Mouse (Mus musculus) WW6 (cell line): ENCODE measurements around the gene Lurap1.

Experiments
- DNase-seq: peaks from one replicate; pipeline ENCODE4 v3.0.0-alpha.2; 2013; ENCODE audit warnings: low read depth, low spot score

The Lurap1 gene

GRCm38 (mm10) chr4:116111486-116111885 lies 39.7 kb downstream of the Lurap1 start:
- no peak for DNase-seq

GRCm38 (mm10) chr4:116110695-116111094 lies 40.4 kb downstream of the Lurap1 start:
- DNase-seq: no peak

GRCm38 (mm10) chr4:116105278-116105677 lies 45.9 kb downstream of the Lurap1 start:
- DNase-seq: no peak

- no peak for DNase-seq
Observed at GRCm38 (mm10) chr4:116100959-116101358, 50.2 kb downstream of the Lurap1 start.

DNA sequence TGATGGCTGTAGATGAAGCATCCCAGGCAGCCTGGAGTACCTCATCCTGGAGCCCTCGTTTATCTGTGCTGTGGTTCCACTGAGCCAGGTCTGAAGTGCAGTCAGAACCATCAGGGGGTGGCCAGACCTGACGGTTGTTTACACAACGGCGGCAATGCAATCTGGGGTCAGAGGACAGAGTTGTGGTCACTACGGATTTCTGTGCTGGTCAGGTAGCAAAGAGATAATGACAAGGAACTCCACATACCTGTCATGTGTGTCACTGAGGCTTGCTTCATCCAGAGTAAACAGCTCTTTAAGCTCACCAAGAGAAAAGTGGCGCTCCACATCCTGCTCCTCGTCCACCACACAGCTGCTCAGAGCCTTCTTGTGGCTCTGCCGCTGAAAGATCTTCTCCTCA lies 53.9 kb downstream of the Lurap1 start:
- DNase-seq: no peak

GRCm38 (mm10) chr4:116096291-116096690 lies 54.8 kb downstream of the Lurap1 start:
- no peak for DNase-seq

GRCm38 (mm10) chr4:116088510-116089249 lies 62.5 kb downstream of the Lurap1 start:
- DNase-seq: no peak
